In the genomic region with DNA sequence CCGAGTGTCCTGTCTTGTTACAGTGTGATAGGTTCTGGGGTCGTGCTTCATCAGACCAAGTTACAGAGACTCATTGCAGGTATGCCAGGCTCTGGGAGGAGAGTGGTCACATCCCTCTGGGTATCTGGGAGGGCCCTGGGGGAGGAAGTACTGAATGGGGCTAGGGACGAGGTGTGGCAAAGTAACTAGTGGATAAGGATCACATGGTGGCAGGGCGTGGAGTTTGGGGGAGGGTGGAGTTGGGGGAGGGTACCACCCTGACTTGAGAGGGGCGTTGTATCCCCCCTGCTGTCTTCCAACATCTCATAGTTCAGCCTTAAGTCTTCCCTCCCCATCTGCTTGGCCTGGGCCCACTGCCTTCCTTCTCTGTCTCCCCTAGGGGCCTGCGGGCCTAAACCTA, we compare ENCODE assay signal across 15 mouse cellular contexts.
DNase-seq lines count a peak whose midpoint lies in the region; ATAC-seq and TF ChIP-seq lines count a peak whose summit lies in the region.
"Had no signal": no experiment of that assay in that cellular context is flagged by ENCODE, and none has a peak within 500 bp of the region (broad histone marks: within the 10 kb centered on the region; RNA-seq: fewer than 3 reads in every experiment).

No protein-coding gene starts in this region.

- DNase-seq in liver, embryonic 13.5 days: no peak
- DNase-seq in liver, embryonic 11.5 days (ENCODE audit: low spot score): no peak
- DNase-seq in ES-CJ7 (ENCODE audit: low read depth, low spot score) (peak; percentile 15), G1E (ENCODE audit: low spot score) (no peak)
- DNase-seq: adrenal gland, adult 8-10 months; adrenal gland, postnatal 36 days; gastrocnemius, postnatal 14 days; heart, postnatal 36 days had no signal

- H3K4me2 ChIP-seq in liver, embryonic 13.5 days: no peak overlapping the region
- H3K4me2 ChIP-seq in liver, embryonic 11.5 days: no peak overlapping the region
- H3K4me2 ChIP-seq in intestine, embryonic 16.5 days (ENCODE audit: low read depth, low read length): no peak overlapping the region
- H3K4me2 ChIP-seq: forebrain, embryonic 13.5 days; heart, embryonic 12.5 days; hindbrain, embryonic 15.5 days had no signal

- TF ChIP-seq CTCF in G1E (IDR thresholded peaks at IDR 0.05; ENCODE audit: low read depth, low read length): no peak

- H3K36me3 ChIP-seq in liver, embryonic 13.5 days: no peaks in the 10 kb centered on the region
- H3K36me3 ChIP-seq in liver, embryonic 11.5 days (ENCODE audit: control insufficient read depth, insufficient read depth, low read length): no peaks in the 10 kb centered on the region
- no peaks in the 10 kb centered on the region for H3K36me3 ChIP-seq in G1E (replicated peaks)
- H3K36me3 ChIP-seq in intestine, embryonic 16.5 days (ENCODE audit: control insufficient read depth, insufficient read depth, low read length): no peaks in the 10 kb centered on the region
- H3K36me3 ChIP-seq: heart, embryonic 12.5 days; hindbrain, embryonic 15.5 days had no signal

- H3K9me3 ChIP-seq in liver, embryonic 13.5 days (replicated peaks): no peaks in the 10 kb centered on the region
- no peaks in the 10 kb centered on the region for H3K9me3 ChIP-seq in liver, embryonic 11.5 days (ENCODE audit: control insufficient read depth, low read length)
- no peaks in the 10 kb centered on the region for H3K9me3 ChIP-seq in G1E (replicated peaks)
- no peaks in the 10 kb centered on the region for H3K9me3 ChIP-seq in intestine, embryonic 16.5 days (ENCODE audit: control insufficient read depth, low read length)
- H3K9me3 ChIP-seq: forebrain, embryonic 13.5 days; heart, embryonic 12.5 days; hindbrain, embryonic 15.5 days had no signal

- WGBS in liver, embryonic 13.5 days (ENCODE audit: insufficient replicate concordance): 42% methylated on average over 6 of the region's 6 CpGs
- 54% methylated on average over 6 of the region's 6 CpGs for whole genome bisulfite sequencing in liver, embryonic 11.5 days
- 64% methylated on average over 6 of the region's 6 CpGs for WGBS in intestine, embryonic 16.5 days

- H3K4me1 ChIP-seq in liver, embryonic 13.5 days (replicated peaks): peaks cover 10% of the 10 kb centered on the region
- 0 out of 2 replicates have a peak, but pooled peaks cover 2% of the 10 kb centered on the region for H3K4me1 ChIP-seq in liver, embryonic 11.5 days (replicated peaks; ENCODE audit: control insufficient read depth, insufficient read depth, low read length)
- peaks cover 48% of the 10 kb centered on the region for H3K4me1 ChIP-seq in G1E (ENCODE audit: insufficient read depth, low read depth, low read length)
- no peaks in the 10 kb centered on the region for H3K4me1 ChIP-seq in intestine, embryonic 16.5 days (ENCODE audit: control insufficient read depth, insufficient read depth, low read length)
- H3K4me1 ChIP-seq: forebrain, embryonic 13.5 days; hindbrain, embryonic 15.5 days had no signal

- H3K27ac ChIP-seq in liver, embryonic 13.5 days: no peak overlapping the region
- no peak overlapping the region for H3K27ac ChIP-seq in liver, embryonic 11.5 days (ENCODE audit: low read depth, low read length)
- H3K27ac ChIP-seq in intestine, embryonic 16.5 days (ENCODE audit: low read length): no peak overlapping the region
- H3K27ac ChIP-seq: forebrain, embryonic 13.5 days; hindbrain, embryonic 15.5 days had no signal

- H3K9ac ChIP-seq in liver, embryonic 13.5 days: no peak overlapping the region
- no peak overlapping the region for H3K9ac ChIP-seq in liver, embryonic 11.5 days (ENCODE audit: low read depth, low read length)
- H3K9ac ChIP-seq in intestine, embryonic 16.5 days (ENCODE audit: low read depth, low read length): no peak overlapping the region
- H3K9ac ChIP-seq: forebrain, embryonic 13.5 days; forebrain, postnatal 0 days; heart, embryonic 12.5 days; hindbrain, embryonic 15.5 days had no signal

- no peaks in the 10 kb centered on the region for H3K27me3 ChIP-seq in liver, embryonic 13.5 days
- H3K27me3 ChIP-seq in liver, embryonic 11.5 days (replicated peaks; ENCODE audit: control insufficient read depth, insufficient read depth, low read length): no peaks in the 10 kb centered on the region
- peaks cover 7% of the 10 kb centered on the region for H3K27me3 ChIP-seq in G1E (ENCODE audit: insufficient read depth, low read length)
- H3K27me3 ChIP-seq in intestine, embryonic 16.5 days (replicated peaks; ENCODE audit: control insufficient read depth, insufficient read depth, low read length): no peaks in the 10 kb centered on the region
- H3K27me3 ChIP-seq: forebrain, embryonic 13.5 days; heart, embryonic 12.5 days; hindbrain, embryonic 15.5 days had no signal

- no peak overlapping the region for H3K4me3 ChIP-seq in liver, embryonic 13.5 days (replicated peaks)
- H3K4me3 ChIP-seq in liver, embryonic 11.5 days (ENCODE audit: low read depth, low read length): no peak overlapping the region
- no peak overlapping the region for H3K4me3 ChIP-seq in G1E (ENCODE audit: low read depth, low read length)
- H3K4me3 ChIP-seq in intestine, embryonic 16.5 days (ENCODE audit: low read length): no peak overlapping the region
- H3K4me3 ChIP-seq: forebrain, embryonic 13.5 days; heart, embryonic 12.5 days; hindbrain, embryonic 15.5 days had no signal

- ATAC-seq in liver, embryonic 13.5 days (ENCODE audit: low read depth): 0 out of 2 replicates have a peak, but pooled peaks have one; percentile 34
- ATAC-seq in liver, embryonic 11.5 days (replicated peaks; ENCODE audit: low FRiP score): no peak
- ATAC-seq in G1E (ENCODE audit: extremely low read depth, insufficient number of reproducible peaks, low FRiP score, poor library complexity, severe bottlenecking): peak; percentile 29; the same call in 1 of the 2 replicates
- ATAC-seq in megakaryocyte-erythroid progenitor cell, adult 5-6 weeks (replicated peaks; ENCODE audit: low FRiP score, low TSS enrichment, poor library complexity, severe bottlenecking): peak; percentile 20; the same call in 1 of the 2 replicates
- no peak for ATAC-seq in intestine, embryonic 16.5 days
- ATAC-seq: CD4-positive, CD25-positive, alpha-beta regulatory T cell, adult 4 months; forebrain, embryonic 13.5 days had no signal

Comparison
In these comparisons a context has a peak if more than half of its experiments do, and no peak if none do; other contexts are left out.
1. ATAC-seq: peak in liver, embryonic 13.5 days (single experiment), G1E (single experiment) and megakaryocyte-erythroid progenitor cell, adult 5-6 weeks (single experiment); none in liver, embryonic 11.5 days (single experiment) and intestine, embryonic 16.5 days (single experiment).